Mouse (Mus musculus) CH12.LX (cell line): ENCODE measurements at regions not wholly inside any gene's neighbourhood (a gene's known extent, or its start where the extent isn't known, plus 50 kb on each side); places are given as distances from the start of the nearest gene placed in this dataset.

Source experiments
- CTCF ChIP-seq, 2 experiments: IDR thresholded peaks in 1 of 2; conservative IDR thresholded peaks in 1 of 2; 2 replicates each; pipeline ENCODE4 v1.5.1; 2011 to 2012; ENCODE audit warnings: low read depth in 2 of 2, low read length in 2 of 2, improper control_type of control experiment in 1 of 2, inconsistent platforms in 1 of 2, mild to moderate bottlenecking in 1 of 2, moderate library complexity in 1 of 2
- NRF1 ChIP-seq: IDR thresholded peaks from 2 replicates; pipeline ENCODE4 v1.6.1; 2014; ENCODE audit warnings: low read depth, mild to moderate bottlenecking, inconsistent platforms, low read length, improper control_type of control experiment, moderate library complexity
- USF1 ChIP-seq: IDR thresholded peaks from 2 replicates; pipeline ENCODE4 v1.6.1; 2014; ENCODE audit warnings: low read depth, mild to moderate bottlenecking, inconsistent platforms, low read length, improper control_type of control experiment
- ZC3H11A ChIP-seq: IDR thresholded peaks from 2 replicates; pipeline ENCODE4 v1.6.1; 2012; ENCODE audit warnings: low read depth, mild to moderate bottlenecking, inconsistent platforms, low read length, improper control_type of control experiment

DNA sequence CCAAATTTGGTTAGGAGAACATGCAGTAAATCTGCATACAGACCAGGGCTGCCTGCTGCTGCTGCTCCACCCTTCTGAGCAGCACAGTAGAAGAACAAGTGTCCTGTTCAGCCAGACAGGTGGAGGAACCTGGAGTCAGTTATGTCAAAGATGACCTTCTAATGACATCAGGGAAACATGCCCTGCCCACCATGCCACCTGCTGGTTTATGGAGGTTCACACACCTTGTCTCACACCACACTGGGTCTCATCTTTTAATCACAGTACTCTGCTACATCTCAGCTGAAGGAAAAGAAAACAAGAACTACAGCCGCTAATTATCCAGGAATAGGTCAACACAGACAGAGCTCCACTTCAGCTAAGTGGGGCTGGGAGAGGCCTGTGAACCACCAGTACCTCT, 159.0 kb upstream of the Gas1 start:
- TF ChIP-seq CTCF (conservative IDR thresholded peaks at IDR 0.05 in 1 of 2, IDR thresholded peaks at IDR 0.05 in 1 of 2; ENCODE audit: low read depth in 2 of 2, low read length in 2 of 2): no peak
- TF ChIP-seq USF1: no peak
- no peak for TF ChIP-seq ZC3H11A
- TF ChIP-seq NRF1: no peak
